23 mouse cellular contexts compared by ENCODE assay signal in genomic region chr4:152583616-152584015, GRCm38 (mm10).
"Had no signal": no experiment of that assay in that cellular context is flagged by ENCODE, and none has a peak within 500 bp of the region (broad histone marks: within the 10 kb centered on the region; RNA-seq: fewer than 3 reads in every experiment).

No protein-coding gene starts in this region.

- DNase-seq: kidney, adult 9 months; kidney, postnatal 14 days; kidney, postnatal 4 days; layer of hippocampus, adult 9-11 months; layer of hippocampus, postnatal 36 days; left cerebral cortex, postnatal 4 days; liver, postnatal 0 days; lung, embryonic 14.5 days; right cerebral cortex, adult 18-20 months; right cerebral cortex, postnatal 14 days; right cerebral cortex, postnatal 4 days; thymus, adult 18-20 months; thymus, postnatal 36 days had no signal

- H3K36me3 ChIP-seq: limb, embryonic 12.5 days; limb, embryonic 15.5 days; midbrain, embryonic 12.5 days; midbrain, embryonic 15.5 days; neural tube, embryonic 12.5 days; neural tube, embryonic 15.5 days; stomach, embryonic 15.5 days had no signal

- H3K9me3 ChIP-seq: limb, embryonic 12.5 days; limb, embryonic 15.5 days; midbrain, embryonic 12.5 days; midbrain, embryonic 15.5 days; neural tube, embryonic 12.5 days; neural tube, embryonic 15.5 days; stomach, embryonic 15.5 days had no signal

- H3K4me3 ChIP-seq: left cerebral cortex, adult 2 months; limb, embryonic 12.5 days; limb, embryonic 15.5 days; midbrain, embryonic 12.5 days; midbrain, embryonic 15.5 days; neural tube, embryonic 12.5 days; neural tube, embryonic 15.5 days; stomach, embryonic 15.5 days had no signal

- H3K27ac ChIP-seq: left cerebral cortex, adult 2 months; limb, embryonic 12.5 days; limb, embryonic 15.5 days; liver, embryonic 14.5 days; macrophage; midbrain, embryonic 12.5 days; midbrain, embryonic 15.5 days; neural tube, embryonic 12.5 days; neural tube, embryonic 15.5 days; stomach, embryonic 15.5 days had no signal

- H3K4me1 ChIP-seq: limb, embryonic 12.5 days; limb, embryonic 15.5 days; midbrain, embryonic 15.5 days; neural tube, embryonic 12.5 days; stomach, embryonic 15.5 days had no signal

- H3K9ac ChIP-seq: limb, embryonic 12.5 days; limb, embryonic 15.5 days; liver, embryonic 14.5 days; liver, postnatal 0 days; lung, embryonic 14.5 days; midbrain, embryonic 12.5 days; midbrain, embryonic 15.5 days; neural tube, embryonic 12.5 days; neural tube, embryonic 15.5 days; stomach, embryonic 15.5 days had no signal
